Mouse (Mus musculus) limb, embryonic 13.5 days (tissue): ENCODE measurements around the gene E330021D16Rik. TPM values are rescaled to one million over a fixed set of nuclear protein-coding genes. Genes with fewer than 3 reads are reported as not detected.
A peak's percentile ranks its signal among the peaks of the same experiment; 100 is the strongest.
"Not testable (repeated sequence)": the region's sequence is repeated elsewhere in the genome, so short reads cannot be mapped to it uniquely, and the experiment has no call there.

Experiments used
- ATAC-seq: fragments of 200-750 bp; cut with Nextera tagmentation; 2 replicates; pipeline ENCODE4 v1.8.0; 2017; ENCODE audit warnings: low read depth, moderate number of reproducible peaks, moderate TSS enrichment; ENCODE audit not compliant: low FRiP score
- H3K27ac ChIP-seq: fragments of 300-500 bp; sonication (generic); 2 replicates; pipeline ENCODE4 v1.5.1; 2015; ENCODE audit warnings: inconsistent platforms, mild to moderate bottlenecking, moderate library complexity
- H3K27me3 ChIP-seq: fragments of 300-500 bp; sonication (generic); 2 replicates; pipeline ENCODE4 v1.6.1; 2015; ENCODE audit warnings: mild to moderate bottlenecking, inconsistent platforms
- H3K36me3 ChIP-seq: fragments of 300-500 bp; sonication (generic); 2 replicates; pipeline ENCODE4 v1.6.1; 2015; ENCODE audit warnings: inconsistent platforms, mild to moderate bottlenecking, moderate library complexity
- H3K4me1 ChIP-seq: fragments of 300-500 bp; sonication (generic); 2 replicates; pipeline ENCODE4 v1.6.1; 2015; ENCODE audit warnings: inconsistent platforms
- H3K4me2 ChIP-seq: fragments of 300-500 bp; sonication (generic); replicated peaks from 2 replicates; pipeline ENCODE4 v1.6.1; 2015; ENCODE audit warnings: inconsistent platforms, mild to moderate bottlenecking, moderate library complexity
- H3K4me3 ChIP-seq: fragments of 300-500 bp; sonication (generic); 2 replicates; pipeline ENCODE4 v1.5.1; 2015; ENCODE audit warnings: moderate library complexity, mild to moderate bottlenecking, inconsistent platforms
- H3K9ac ChIP-seq: fragments of 300-500 bp; sonication (generic); 2 replicates; pipeline ENCODE4 v1.6.1; 2015; ENCODE audit warnings: mild to moderate bottlenecking, inconsistent platforms
- H3K9me3 ChIP-seq: fragments of 300-500 bp; sonication (generic); 2 replicates; pipeline ENCODE4 v1.6.1; 2016; ENCODE audit warnings: inconsistent platforms
- WGBS: fragments of 180-500 bp; shearing (Covaris S2); methylation state at CpG from one replicate; pipeline ENCODE4 v1.1.7; 2015; 5-methylcytosine and 5-hydroxymethylcytosine counted together
- polyA plus RNA-seq: library from polyadenylated mRNA; unstranded; fragments of >200 nt; fragmentation: Nextera tagmentation; extraction: Ambion mirVana; gene quantifications from 2 replicates; pipeline ENCODE4 v1.2.1, GENCODE M21; 2015

E330021D16Rik gene
- polyA plus RNA-seq, result not detected in 2 replicates

GRCm38 (mm10) chr6:136415133-136415775 lies at the start of gene E330021D16Rik:
Gene E330021D16Rik, minus strand, starts transcription at chr6:136415569.
- Histone ChIP-seq H3K4me1 (no peaks in the 10 kb centered on the region), H3K36me3 (no peaks in the 10 kb centered on the region), H3K4me3 (no peak within 1 kb of the TSS), H3K27ac (no peak within 1 kb of the TSS), H3K27me3 (no peaks in the 10 kb centered on the region), H3K4me2 (no peak within 1 kb of the TSS), H3K9me3 (no peaks in the 10 kb centered on the region), H3K9ac (no peak within 1 kb of the TSS)
- 78% methylated on average over 9 of the region's 9 CpGs for WGBS
- no peak for ATAC-seq

- Histone ChIP-seq H3K4me2 (no peak overlapping the region), H3K36me3 (no peaks in the 10 kb centered on the region; the same call in 1 of the 2 replicates), H3K9ac (no peak overlapping the region), H3K27me3 (no peaks in the 10 kb centered on the region), H3K27ac (no peak overlapping the region), H3K4me1 (peaks cover 31% of the 10 kb centered on the region), H3K4me3 (no peak overlapping the region), H3K9me3 (no peaks in the 10 kb centered on the region)
- 83% methylated on average over 8 of the region's 8 CpGs for WGBS
- no peak for ATAC-seq
These were observed 49.7 kb upstream of the E330021D16Rik start for GRCm38 (mm10) chr6:136465021-136465420.

- Histone ChIP-seq H3K4me2 (no peak overlapping the region), H3K36me3 (no peaks in the 10 kb centered on the region; the same call in 1 of the 2 replicates), H3K9ac (no peak overlapping the region), H3K4me3 (no peak overlapping the region), H3K27ac (peak overlapping the region; percentile 22; the same call in 1 of the 2 replicates), H3K9me3 (no peaks in the 10 kb centered on the region), H3K27me3 (no peaks in the 10 kb centered on the region), H3K4me1 (peaks cover 24% of the 10 kb centered on the region)
- WGBS, result 70% methylated on average over 12 of the region's 12 CpGs
- ATAC-seq, result no peak
These were observed 48.8 kb upstream of the E330021D16Rik start for GRCm38 (mm10) chr6:136464121-136464621.

- Histone ChIP-seq H3K4me1 (peaks cover 19% of the 10 kb centered on the region), H3K9ac (no peak overlapping the region), H3K27me3 (no peaks in the 10 kb centered on the region), H3K4me3 (no peak overlapping the region), H3K9me3 (no peaks in the 10 kb centered on the region), H3K4me2 (no peak overlapping the region), H3K36me3 (no peaks in the 10 kb centered on the region; the same call in 1 of the 2 replicates), H3K27ac (no peak overlapping the region)
- no peak for ATAC-seq
- WGBS, result 85% methylated on average over 9 of the region's 9 CpGs
These were observed 48.1 kb upstream of the E330021D16Rik start for GRCm38 (mm10) chr6:136463491-136463890.

- Histone ChIP-seq H3K9me3 (no peaks in the 10 kb centered on the region), H3K9ac (no peak overlapping the region), H3K36me3 (no peaks in the 10 kb centered on the region; the same call in 1 of the 2 replicates), H3K27ac (no peak overlapping the region), H3K4me1 (peaks cover 4% of the 10 kb centered on the region; the same call in 1 of the 2 replicates), H3K4me3 (no peak overlapping the region), H3K4me2 (no peak overlapping the region), H3K27me3 (no peaks in the 10 kb centered on the region)
- WGBS, result 88% methylated on average over 7 of the region's 7 CpGs
- no peak for ATAC-seq
These were observed 43.8 kb upstream of the E330021D16Rik start for GRCm38 (mm10) chr6:136459156-136459555.

- H3K4me1 ChIP-seq, result no peaks in the 10 kb centered on the region
- H3K36me3 ChIP-seq, result no peaks in the 10 kb centered on the region
- H3K9ac ChIP-seq, result no peak overlapping the region
- H3K4me3 ChIP-seq, result no peak overlapping the region
- no peak overlapping the region for H3K27ac ChIP-seq
- no peaks in the 10 kb centered on the region for H3K27me3 ChIP-seq
- 91% methylated on average over 1 of the region's 1 CpGs for WGBS
- H3K9me3 ChIP-seq, result no peaks in the 10 kb centered on the region
- no peak overlapping the region for H3K4me2 ChIP-seq
- ATAC-seq, result no peak
These were observed 40.9 kb upstream of the E330021D16Rik start for GRCm38 (mm10) chr6:136456302-136456701.

GRCm38 (mm10) chr6:136455696-136456095 lies 40.3 kb upstream of the E330021D16Rik start:
- no peak overlapping the region for H3K9ac ChIP-seq
- H3K9me3 ChIP-seq, result no peaks in the 10 kb centered on the region
- H3K36me3 ChIP-seq, result no peaks in the 10 kb centered on the region
- H3K27ac ChIP-seq, result no peak overlapping the region
- H3K4me2 ChIP-seq, result no peak overlapping the region
- no peak for ATAC-seq
- no peaks in the 10 kb centered on the region for H3K4me1 ChIP-seq
- WGBS, result 73% methylated on average over 3 of the region's 3 CpGs
- H3K27me3 ChIP-seq, result no peaks in the 10 kb centered on the region
- no peak overlapping the region for H3K4me3 ChIP-seq

GRCm38 (mm10) chr6:136452623-136453022 lies 37.3 kb upstream of the E330021D16Rik start:
- H3K9ac ChIP-seq, result no peak overlapping the region
- 88% methylated on average over 3 of the region's 3 CpGs for WGBS
- no peak overlapping the region for H3K27ac ChIP-seq
- peaks cover 5% of the 10 kb centered on the region; the same call in 1 of the 2 replicates for H3K9me3 ChIP-seq
- no peak for ATAC-seq
- no peaks in the 10 kb centered on the region for H3K36me3 ChIP-seq
- no peak overlapping the region for H3K4me2 ChIP-seq
- peaks cover 4% of the 10 kb centered on the region; the same call in 1 of the 2 replicates for H3K4me1 ChIP-seq
- H3K4me3 ChIP-seq, result no peak overlapping the region
- no peaks in the 10 kb centered on the region for H3K27me3 ChIP-seq

GRCm38 (mm10) chr6:136450863-136451262 lies 35.5 kb upstream of the E330021D16Rik start:
- no peaks in the 10 kb centered on the region for H3K36me3 ChIP-seq
- no peak overlapping the region for H3K27ac ChIP-seq
- ATAC-seq, result no peak
- H3K4me3 ChIP-seq, result no peak overlapping the region
- peaks cover 4% of the 10 kb centered on the region; the same call in 1 of the 2 replicates for H3K4me1 ChIP-seq
- 87% methylated on average over 6 of the region's 6 CpGs for WGBS
- no peak overlapping the region for H3K4me2 ChIP-seq
- H3K9me3 ChIP-seq, result peaks cover 5% of the 10 kb centered on the region; the same call in 1 of the 2 replicates
- no peak overlapping the region for H3K9ac ChIP-seq
- H3K27me3 ChIP-seq, result no peaks in the 10 kb centered on the region

- Histone ChIP-seq H3K36me3 (no peaks in the 10 kb centered on the region), H3K4me3 (no peak overlapping the region), H3K4me2 (no peak overlapping the region), H3K9ac (no peak overlapping the region), H3K9me3 (peaks cover 13% of the 10 kb centered on the region), H3K4me1 (peaks cover 4% of the 10 kb centered on the region; the same call in 1 of the 2 replicates), H3K27me3 (no peaks in the 10 kb centered on the region), H3K27ac (no peak overlapping the region)
- ATAC-seq, result no peak
- 78% methylated on average over 1 of the region's 1 CpGs for WGBS
These were observed 34.6 kb upstream of the E330021D16Rik start for GRCm38 (mm10) chr6:136449930-136450329.

GRCm38 (mm10) chr6:136449270-136449692 lies 33.9 kb upstream of the E330021D16Rik start:
- H3K9ac ChIP-seq, result no peak overlapping the region
- ATAC-seq, result peak; percentile 36; the same call in 1 of the 2 replicates
- peaks cover 4% of the 10 kb centered on the region; the same call in 1 of the 2 replicates for H3K4me1 ChIP-seq
- H3K4me3 ChIP-seq, result no peak overlapping the region
- no peaks in the 10 kb centered on the region for H3K36me3 ChIP-seq
- peaks cover 20% of the 10 kb centered on the region for H3K9me3 ChIP-seq
- no peak overlapping the region for H3K4me2 ChIP-seq
- no peaks in the 10 kb centered on the region for H3K27me3 ChIP-seq
- 63% methylated on average over 9 of the region's 9 CpGs for WGBS
- H3K27ac ChIP-seq, result no peak overlapping the region

- not testable (repeated sequence) for H3K4me3 ChIP-seq, H3K27ac ChIP-seq, H3K4me1 ChIP-seq, H3K27me3 ChIP-seq, H3K4me2 ChIP-seq, ATAC-seq, H3K36me3 ChIP-seq, H3K9ac ChIP-seq
- peaks cover 20% of the 10 kb centered on the region for H3K9me3 ChIP-seq
- WGBS, result 77% methylated on average over 2 of the region's 2 CpGs
These were observed 23.8 kb upstream of the E330021D16Rik start for GRCm38 (mm10) chr6:136439205-136439604.
